In genomic region chr1:73395034-73395433, GRCm38 (mm10) we compare ENCODE assay signal across 29 mouse cellular contexts.
A peak's percentile ranks its signal among the peaks of the same experiment; 100 is the strongest.
DNase-seq lines count a peak whose midpoint lies in the region; ATAC-seq and TF ChIP-seq lines count a peak whose summit lies in the region.
"Had no signal": no experiment of that assay in that cellular context is flagged by ENCODE, and none has a peak within 500 bp of the region (broad histone marks: within the 10 kb centered on the region; RNA-seq: fewer than 3 reads in every experiment).

No protein-coding gene starts in this region.

- no peak for TF ChIP-seq CTCF in kidney, postnatal 0 days (IDR thresholded peaks at IDR 0.05; ENCODE audit: low read depth)
- no peak for TF ChIP-seq CTCF in liver, postnatal 0 days (IDR thresholded peaks at IDR 0.05; ENCODE audit: low read depth)

- H3K36me3 ChIP-seq in embryonic facial prominence, embryonic 13.5 days = no peaks in the 10 kb centered on the region
- no peaks in the 10 kb centered on the region for H3K36me3 ChIP-seq in embryonic facial prominence, embryonic 10.5 days (replicated peaks)
- H3K36me3 ChIP-seq in kidney, postnatal 0 days (ENCODE audit: insufficient read depth, low read length) = no peaks in the 10 kb centered on the region
- H3K36me3 ChIP-seq in embryonic facial prominence, embryonic 14.5 days (ENCODE audit: control insufficient read depth, insufficient read depth, low read length) = no peaks in the 10 kb centered on the region
- no peaks in the 10 kb centered on the region for H3K36me3 ChIP-seq in limb, embryonic 15.5 days
- H3K36me3 ChIP-seq in liver, postnatal 0 days (replicated peaks; ENCODE audit: insufficient read depth, low read length) = no peaks in the 10 kb centered on the region
- H3K36me3 ChIP-seq: forebrain, embryonic 12.5 days; hindbrain, embryonic 12.5 days; intestine, embryonic 15.5 days; lung, embryonic 15.5 days; midbrain, embryonic 13.5 days; neural tube, embryonic 13.5 days had no signal

- TF ChIP-seq EP300 in liver, postnatal 0 days (IDR thresholded peaks at IDR 0.05; ENCODE audit: low read depth) = no peak

- no peak overlapping the region for H3K9ac ChIP-seq in embryonic facial prominence, embryonic 13.5 days
- no peak overlapping the region for H3K9ac ChIP-seq in kidney, postnatal 0 days (ENCODE audit: low read depth, low read length)
- H3K9ac ChIP-seq in embryonic facial prominence, embryonic 14.5 days (ENCODE audit: low read depth, low read length) = no peak overlapping the region
- H3K9ac ChIP-seq in limb, embryonic 15.5 days = no peak overlapping the region
- H3K9ac ChIP-seq in liver, postnatal 0 days (replicated peaks) = no peak overlapping the region
- H3K9ac ChIP-seq: forebrain, embryonic 12.5 days; forebrain, postnatal 0 days; hindbrain, embryonic 12.5 days; intestine, embryonic 15.5 days; liver, embryonic 14.5 days; lung, embryonic 15.5 days; midbrain, embryonic 13.5 days; neural tube, embryonic 13.5 days had no signal

- no peaks in the 10 kb centered on the region for H3K9me3 ChIP-seq in embryonic facial prominence, embryonic 13.5 days
- no peaks in the 10 kb centered on the region for H3K9me3 ChIP-seq in embryonic facial prominence, embryonic 10.5 days
- H3K9me3 ChIP-seq in kidney, postnatal 0 days (replicated peaks; ENCODE audit: low read length) = no peaks in the 10 kb centered on the region
- H3K9me3 ChIP-seq in embryonic facial prominence, embryonic 14.5 days (ENCODE audit: control insufficient read depth, low read length) = no peaks in the 10 kb centered on the region
- H3K9me3 ChIP-seq in limb, embryonic 15.5 days = no peaks in the 10 kb centered on the region
- no peaks in the 10 kb centered on the region for H3K9me3 ChIP-seq in liver, postnatal 0 days (ENCODE audit: low read length)
- H3K9me3 ChIP-seq: forebrain, embryonic 12.5 days; hindbrain, embryonic 12.5 days; intestine, embryonic 15.5 days; lung, embryonic 15.5 days; midbrain, embryonic 13.5 days; neural tube, embryonic 13.5 days had no signal

- peaks cover 14% of the 10 kb centered on the region for H3K4me1 ChIP-seq in embryonic facial prominence, embryonic 13.5 days
- peaks cover 14% of the 10 kb centered on the region for H3K4me1 ChIP-seq in embryonic facial prominence, embryonic 10.5 days
- no peaks in the 10 kb centered on the region for H3K4me1 ChIP-seq in kidney, postnatal 0 days (replicated peaks; ENCODE audit: insufficient read depth, low read length)
- peaks cover 4% of the 10 kb centered on the region; the same call in 1 of the 2 replicates for H3K4me1 ChIP-seq in embryonic facial prominence, embryonic 14.5 days (ENCODE audit: control insufficient read depth, insufficient read depth, low read length)
- H3K4me1 ChIP-seq in limb, embryonic 15.5 days = peaks cover 23% of the 10 kb centered on the region; the same call in 1 of the 2 replicates
- no peaks in the 10 kb centered on the region for H3K4me1 ChIP-seq in liver, postnatal 0 days (ENCODE audit: insufficient read depth)
- H3K4me1 ChIP-seq: forebrain, embryonic 12.5 days; hindbrain, embryonic 12.5 days; midbrain, embryonic 13.5 days had no signal

- no peak for ATAC-seq in embryonic facial prominence, embryonic 13.5 days (ENCODE audit: insufficient number of reproducible peaks, insufficient read depth, low FRiP score, low TSS enrichment, low read depth)
- ATAC-seq in kidney, postnatal 0 days (replicated peaks; ENCODE audit: low FRiP score, low read depth) = no peak
- peak; percentile 33; the same call in 1 of the 2 replicates for ATAC-seq in embryonic facial prominence, embryonic 14.5 days (ENCODE audit: low read depth)
- peak; percentile 52; the same call in 1 of the 2 replicates for ATAC-seq in limb, embryonic 15.5 days (ENCODE audit: insufficient number of reproducible peaks, low FRiP score, low TSS enrichment, low read depth)
- ATAC-seq in liver, postnatal 0 days = no peak
- ATAC-seq: activated CD4-positive, CD25-positive, alpha-beta regulatory T cell, adult 4 months; forebrain, postnatal 0 days; hindbrain, postnatal 0 days; intestine, embryonic 15.5 days; midbrain, embryonic 13.5 days had no signal

- 0 out of 2 replicates have a peak overlapping the region, but pooled peaks have one; percentile 62 for H3K27ac ChIP-seq in embryonic facial prominence, embryonic 13.5 days
- H3K27ac ChIP-seq in embryonic facial prominence, embryonic 10.5 days (replicated peaks) = no peak overlapping the region
- no peak overlapping the region for H3K27ac ChIP-seq in kidney, postnatal 0 days
- H3K27ac ChIP-seq in embryonic facial prominence, embryonic 14.5 days (replicated peaks; ENCODE audit: low read depth, low read length) = peak overlapping the region; percentile 28; the same call in 1 of the 2 replicates
- H3K27ac ChIP-seq in limb, embryonic 15.5 days = peak overlapping the region; percentile 73
- no peak overlapping the region for H3K27ac ChIP-seq in liver, postnatal 0 days (ENCODE audit: low read depth)
- H3K27ac ChIP-seq: forebrain, embryonic 12.5 days; hindbrain, embryonic 12.5 days; hindbrain, postnatal 0 days; intestine, embryonic 15.5 days; liver, embryonic 14.5 days; macrophage; midbrain, embryonic 13.5 days; neural tube, embryonic 13.5 days had no signal

- 56% methylated on average over 1 of the region's 1 CpGs for WGBS in embryonic facial prominence, embryonic 13.5 days
- 74% methylated on average over 1 of the region's 1 CpGs for whole genome bisulfite sequencing in embryonic facial prominence, embryonic 10.5 days
- WGBS in kidney, postnatal 0 days = 45% methylated on average over 1 of the region's 1 CpGs
- 38% methylated on average over 1 of the region's 1 CpGs for whole genome bisulfite sequencing in embryonic facial prominence, embryonic 14.5 days
- WGBS in limb, embryonic 15.5 days = 23% methylated on average over 1 of the region's 1 CpGs
- WGBS in liver, postnatal 0 days (ENCODE audit: insufficient replicate concordance) = 72% methylated on average over 1 of the region's 1 CpGs

- DNase-seq in embryonic facial prominence, embryonic 10.5 days (ENCODE audit: low spot score) = no peak
- peak; percentile 73 for DNase-seq in kidney, postnatal 0 days (ENCODE audit: low spot score)
- no peak for DNase-seq in kidney, postnatal 25 days
- DNase-seq in embryonic facial prominence, embryonic 14.5 days (ENCODE audit: low spot score) = no peak
- no peak for DNase-seq in liver, postnatal 0 days
- DNase-seq in cerebellum, postnatal 25 days = no peak
- DNase-seq: adrenal gland, adult 2 months; adrenal gland, postnatal 36 days; cerebellum, adult 18-20 months; cerebellum, postnatal 10 days; forebrain, postnatal 0 days; gastrocnemius, postnatal 14 days; heart, postnatal 36 days; kidney, adult 9 months; liver; thymus, adult 2 months; thymus, postnatal 36 days had no signal

- no peak overlapping the region for H3K4me3 ChIP-seq in embryonic facial prominence, embryonic 13.5 days
- no peak overlapping the region for H3K4me3 ChIP-seq in embryonic facial prominence, embryonic 10.5 days
- no peak overlapping the region for H3K4me3 ChIP-seq in kidney, postnatal 0 days (replicated peaks; ENCODE audit: low read depth, low read length)
- H3K4me3 ChIP-seq in embryonic facial prominence, embryonic 14.5 days (ENCODE audit: low read depth, low read length) = no peak overlapping the region
- no peak overlapping the region for H3K4me3 ChIP-seq in limb, embryonic 15.5 days
- H3K4me3 ChIP-seq in liver, postnatal 0 days (ENCODE audit: low read depth, low read length) = no peak overlapping the region
- H3K4me3 ChIP-seq: forebrain, embryonic 12.5 days; hindbrain, embryonic 12.5 days; intestine, embryonic 15.5 days; lung, embryonic 15.5 days; midbrain, embryonic 13.5 days; neural tube, embryonic 13.5 days had no signal

- H3K4me2 ChIP-seq in embryonic facial prominence, embryonic 13.5 days = no peak overlapping the region
- no peak overlapping the region for H3K4me2 ChIP-seq in kidney, postnatal 0 days (ENCODE audit: low read length)
- H3K4me2 ChIP-seq in embryonic facial prominence, embryonic 14.5 days (ENCODE audit: low read depth, low read length) = no peak overlapping the region
- no peak overlapping the region for H3K4me2 ChIP-seq in limb, embryonic 15.5 days
- H3K4me2 ChIP-seq in liver, postnatal 0 days (ENCODE audit: low read depth, low read length) = no peak overlapping the region
- H3K4me2 ChIP-seq: forebrain, embryonic 12.5 days; hindbrain, embryonic 12.5 days; intestine, embryonic 15.5 days; lung, embryonic 15.5 days; midbrain, embryonic 13.5 days; neural tube, embryonic 13.5 days had no signal

- H3K27me3 ChIP-seq in embryonic facial prominence, embryonic 13.5 days = no peaks in the 10 kb centered on the region
- no peaks in the 10 kb centered on the region for H3K27me3 ChIP-seq in embryonic facial prominence, embryonic 10.5 days (replicated peaks; ENCODE audit: low read depth, poor library complexity, severe bottlenecking)
- no peaks in the 10 kb centered on the region for H3K27me3 ChIP-seq in kidney, postnatal 0 days (ENCODE audit: insufficient read depth, low read length)
- no peaks in the 10 kb centered on the region for H3K27me3 ChIP-seq in embryonic facial prominence, embryonic 14.5 days (replicated peaks; ENCODE audit: control insufficient read depth, insufficient read depth, low read length)
- no peaks in the 10 kb centered on the region for H3K27me3 ChIP-seq in limb, embryonic 15.5 days
- no peaks in the 10 kb centered on the region for H3K27me3 ChIP-seq in liver, postnatal 0 days (ENCODE audit: insufficient read depth, low read length)
- H3K27me3 ChIP-seq: forebrain, embryonic 12.5 days; hindbrain, embryonic 12.5 days; intestine, embryonic 15.5 days; lung, embryonic 15.5 days; midbrain, embryonic 13.5 days; neural tube, embryonic 13.5 days had no signal

Comparison
In these comparisons a context has a peak if more than half of its experiments do, and no peak if none do; other contexts are left out.
1. ATAC-seq: peak in embryonic facial prominence, embryonic 14.5 days (single experiment) and limb, embryonic 15.5 days (single experiment); none in embryonic facial prominence, embryonic 13.5 days (single experiment), kidney, postnatal 0 days (single experiment) and liver, postnatal 0 days (single experiment).
2. H3K27ac ChIP-seq: peak in embryonic facial prominence, embryonic 13.5 days (single experiment), embryonic facial prominence, embryonic 14.5 days (single experiment) and limb, embryonic 15.5 days (single experiment); none in embryonic facial prominence, embryonic 10.5 days (single experiment), kidney, postnatal 0 days (single experiment) and liver, postnatal 0 days (single experiment).